Mouse (Mus musculus): ENCODE measurements around the gene Xylt1. TPM values are rescaled to one million over a fixed set of nuclear protein-coding genes. Genes with fewer than 3 reads are reported as not detected.

Gene Xylt1
- total RNA-seq, 1 experiment from 2014 or later, result 11.2 TPM

DNA sequence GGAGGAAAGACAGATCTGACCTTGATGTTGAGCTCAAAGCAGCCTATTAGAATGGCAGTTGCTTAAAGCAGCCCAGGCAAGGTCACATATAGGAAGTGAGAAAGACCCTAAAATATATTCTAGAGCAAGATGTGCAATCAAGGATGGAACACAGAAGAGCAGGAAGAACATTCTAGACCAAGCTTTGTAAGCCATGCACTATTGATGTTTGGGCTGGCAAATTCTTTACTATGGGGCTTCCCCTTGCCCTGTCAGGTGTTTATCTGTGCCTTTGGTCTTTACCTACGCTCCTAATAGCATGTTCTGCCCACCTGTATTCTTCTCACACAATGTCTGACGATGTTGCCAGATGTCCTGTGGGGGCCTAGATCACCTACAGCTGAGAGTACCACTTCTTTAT lies 213.4 kb downstream of the Xylt1 start:
- no peak for ATAC-seq (replicated peaks in 1 of 2; ENCODE audit: insufficient read depth in 1 of 2, low FRiP score in 2 of 2, low TSS enrichment in 1 of 2, low read depth in 1 of 2, poor library complexity in 2 of 2, severe bottlenecking in 2 of 2)

GRCm38 (mm10) chr7:117595029-117595695 lies 214.4 kb downstream of the Xylt1 start:
- ATAC-seq (replicated peaks in 1 of 2; ENCODE audit: insufficient read depth in 1 of 2, low FRiP score in 2 of 2, low TSS enrichment in 1 of 2, low read depth in 1 of 2, poor library complexity in 2 of 2, severe bottlenecking in 2 of 2), result no peak

- ATAC-seq (replicated peaks in 1 of 2; ENCODE audit: insufficient read depth in 1 of 2, low FRiP score in 2 of 2, low TSS enrichment in 1 of 2, low read depth in 1 of 2, poor library complexity in 2 of 2, severe bottlenecking in 2 of 2), result no peak
These were observed 219.7 kb downstream of the Xylt1 start for GRCm38 (mm10) chr7:117600443-117600842.

- ATAC-seq (replicated peaks in 1 of 2; ENCODE audit: insufficient read depth in 1 of 2, low FRiP score in 2 of 2, low TSS enrichment in 1 of 2, low read depth in 1 of 2, poor library complexity in 2 of 2, severe bottlenecking in 2 of 2), result no peak
These were observed 229.7 kb downstream of the Xylt1 start for GRCm38 (mm10) chr7:117610439-117610838.

GRCm38 (mm10) chr7:117612788-117613473 lies 232.2 kb downstream of the Xylt1 start:
- ATAC-seq (replicated peaks in 1 of 2; ENCODE audit: insufficient read depth in 1 of 2, low FRiP score in 2 of 2, low TSS enrichment in 1 of 2, low read depth in 1 of 2, poor library complexity in 2 of 2, severe bottlenecking in 2 of 2), result no peak

GRCm38 (mm10) chr7:117613796-117614195 lies 233.0 kb downstream of the Xylt1 start:
- peak; percentile 15 to 28; a peak in 1 of 4 replicates for ATAC-seq (replicated peaks in 1 of 2; ENCODE audit: insufficient read depth in 1 of 2, low FRiP score in 2 of 2, low TSS enrichment in 1 of 2, low read depth in 1 of 2, poor library complexity in 2 of 2, severe bottlenecking in 2 of 2)

DNA sequence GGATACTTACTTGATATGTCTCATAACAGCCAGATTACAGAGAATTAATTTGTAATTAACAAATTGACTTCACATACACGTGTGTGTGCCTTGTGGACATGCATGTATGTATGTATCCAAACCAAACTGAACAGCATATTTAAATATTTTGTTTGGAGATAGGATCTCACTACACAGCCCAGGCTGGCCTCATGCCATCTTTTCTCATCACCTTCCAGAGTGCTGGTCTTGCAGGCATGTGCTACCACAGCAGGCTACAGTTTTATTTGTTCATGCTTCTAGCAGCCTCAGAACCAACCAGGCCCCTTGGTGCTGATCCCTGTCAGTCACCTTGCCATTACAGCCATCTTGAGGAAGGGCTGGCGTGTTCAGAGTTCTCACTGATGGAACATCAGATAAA lies 233.6 kb downstream of the Xylt1 start:
- ATAC-seq (replicated peaks in 1 of 2; ENCODE audit: insufficient read depth in 1 of 2, low FRiP score in 2 of 2, low TSS enrichment in 1 of 2, low read depth in 1 of 2, poor library complexity in 2 of 2, severe bottlenecking in 2 of 2), result no peak

DNA sequence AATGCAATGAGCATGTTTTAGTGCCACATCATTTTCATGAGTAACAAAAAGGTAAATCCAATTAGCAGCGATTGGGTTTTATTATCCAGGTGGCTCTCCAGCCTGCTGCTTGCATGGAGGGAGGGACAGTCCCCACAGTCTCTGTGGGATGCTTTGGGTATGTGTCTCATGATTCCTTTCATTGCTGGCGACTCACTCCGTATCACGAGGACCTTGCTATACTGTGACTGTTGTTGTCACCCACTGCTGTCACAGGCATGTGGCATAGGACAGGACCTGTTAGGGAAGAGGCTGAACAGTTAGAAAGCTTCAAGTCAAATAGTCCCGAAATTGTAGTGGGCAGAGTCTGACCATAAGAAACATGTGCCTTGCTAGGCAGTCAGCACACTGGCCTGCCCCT lies 234.1 kb downstream of the Xylt1 start:
- ATAC-seq (replicated peaks in 1 of 2; ENCODE audit: insufficient read depth in 1 of 2, low FRiP score in 2 of 2, low TSS enrichment in 1 of 2, low read depth in 1 of 2, poor library complexity in 2 of 2, severe bottlenecking in 2 of 2), result no peak

- ATAC-seq (replicated peaks in 1 of 2; ENCODE audit: insufficient read depth in 1 of 2, low FRiP score in 2 of 2, low TSS enrichment in 1 of 2, low read depth in 1 of 2, poor library complexity in 2 of 2, severe bottlenecking in 2 of 2), result no peak
These were observed 235.5 kb downstream of the Xylt1 start for GRCm38 (mm10) chr7:117616277-117616676.

DNA sequence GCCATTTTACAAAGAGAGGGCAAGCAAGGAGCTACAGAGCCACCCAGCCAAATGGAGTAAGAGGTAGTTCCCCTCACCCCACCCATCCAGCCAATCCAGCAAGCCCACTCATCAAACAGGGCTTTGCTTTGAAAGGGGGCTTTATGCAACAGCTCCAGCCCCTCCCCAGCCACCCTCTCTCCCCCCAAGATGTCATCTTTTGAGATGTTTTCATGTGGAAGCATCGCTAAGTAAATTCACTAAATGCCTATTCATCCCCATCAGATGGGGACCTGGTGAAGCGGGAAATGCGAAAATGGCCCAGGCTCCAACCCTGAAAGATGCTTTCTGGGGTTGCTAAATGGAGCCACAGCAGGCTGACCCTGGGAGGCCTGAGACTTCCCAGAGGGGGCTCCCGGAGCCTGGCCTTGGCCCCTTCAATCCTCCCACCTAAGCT lies 238.0 kb downstream of the Xylt1 start:
- ATAC-seq (replicated peaks in 1 of 2; ENCODE audit: insufficient read depth in 1 of 2, low FRiP score in 2 of 2, low TSS enrichment in 1 of 2, low read depth in 1 of 2, poor library complexity in 2 of 2, severe bottlenecking in 2 of 2), result no peak

GRCm38 (mm10) chr7:117621566-117621965 lies 240.8 kb downstream of the Xylt1 start:
- ATAC-seq (replicated peaks in 1 of 2; ENCODE audit: insufficient read depth in 1 of 2, low FRiP score in 2 of 2, low TSS enrichment in 1 of 2, low read depth in 1 of 2, poor library complexity in 2 of 2, severe bottlenecking in 2 of 2), result no peak

- peak in 1 of 2 experiments; percentile 34; a peak in 1 of 4 replicates for ATAC-seq (replicated peaks in 1 of 2; ENCODE audit: insufficient read depth in 1 of 2, low FRiP score in 2 of 2, low TSS enrichment in 1 of 2, low read depth in 1 of 2, poor library complexity in 2 of 2, severe bottlenecking in 2 of 2)
These were observed 242.0 kb downstream of the Xylt1 start for GRCm38 (mm10) chr7:117622769-117623168.

GRCm38 (mm10) chr7:117628791-117629190 lies 248.0 kb downstream of the Xylt1 start:
- no peak for ATAC-seq (replicated peaks in 1 of 2; ENCODE audit: insufficient read depth in 1 of 2, low FRiP score in 2 of 2, low TSS enrichment in 1 of 2, low read depth in 1 of 2, poor library complexity in 2 of 2, severe bottlenecking in 2 of 2)

- peak; percentile 34 to 42; a peak in 1 of 4 replicates for ATAC-seq (replicated peaks in 1 of 2; ENCODE audit: insufficient read depth in 1 of 2, low FRiP score in 2 of 2, low TSS enrichment in 1 of 2, low read depth in 1 of 2, poor library complexity in 2 of 2, severe bottlenecking in 2 of 2)
These were observed 249.9 kb downstream of the Xylt1 start for GRCm38 (mm10) chr7:117630657-117631056.

DNA sequence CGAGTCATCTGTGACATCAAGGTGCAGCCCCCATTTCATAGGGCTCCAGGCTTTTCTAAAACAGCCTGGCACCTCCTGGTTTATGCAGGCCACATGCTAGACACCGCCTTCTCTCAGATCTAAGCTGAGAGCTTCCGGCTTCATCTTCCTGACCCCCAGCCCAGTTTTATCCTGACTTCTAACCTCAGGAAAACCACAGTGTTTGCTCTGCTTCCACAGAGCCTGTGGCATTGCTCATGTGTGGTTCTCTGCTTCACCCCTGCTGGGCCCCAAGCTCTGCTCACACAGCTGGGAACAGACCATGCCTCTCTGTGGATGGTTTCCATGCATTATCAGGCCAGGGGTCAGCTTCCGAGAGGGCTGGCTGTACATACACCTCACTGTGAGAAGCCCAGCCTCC lies 254.8 kb downstream of the Xylt1 start:
- ATAC-seq (replicated peaks in 1 of 2; ENCODE audit: insufficient read depth in 1 of 2, low FRiP score in 2 of 2, low TSS enrichment in 1 of 2, low read depth in 1 of 2, poor library complexity in 2 of 2, severe bottlenecking in 2 of 2), result peak; percentile 87 to 90

DNA sequence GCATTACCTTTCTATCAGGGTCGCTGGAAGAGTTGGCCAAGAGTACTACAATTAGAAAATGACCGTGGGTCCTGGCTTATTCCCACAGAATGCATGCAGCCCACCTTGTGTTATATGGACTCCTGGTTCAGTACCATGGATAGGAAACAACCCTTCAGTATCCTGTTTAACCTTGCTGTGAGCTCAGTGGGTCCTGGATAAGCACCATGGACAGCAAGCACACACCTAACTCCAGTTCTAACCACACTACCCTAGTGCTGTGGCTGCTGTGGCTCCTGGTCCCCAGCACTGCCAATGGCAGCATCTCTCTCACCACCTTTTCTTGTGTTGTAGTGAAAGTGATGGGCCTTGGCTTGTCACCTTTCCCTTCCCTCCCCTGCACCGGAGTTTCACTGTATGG lies 255.9 kb downstream of the Xylt1 start:
- peak in 1 of 2 experiments; percentile 42; a peak in 1 of 4 replicates for ATAC-seq (replicated peaks in 1 of 2; ENCODE audit: insufficient read depth in 1 of 2, low FRiP score in 2 of 2, low TSS enrichment in 1 of 2, low read depth in 1 of 2, poor library complexity in 2 of 2, severe bottlenecking in 2 of 2)

DNA sequence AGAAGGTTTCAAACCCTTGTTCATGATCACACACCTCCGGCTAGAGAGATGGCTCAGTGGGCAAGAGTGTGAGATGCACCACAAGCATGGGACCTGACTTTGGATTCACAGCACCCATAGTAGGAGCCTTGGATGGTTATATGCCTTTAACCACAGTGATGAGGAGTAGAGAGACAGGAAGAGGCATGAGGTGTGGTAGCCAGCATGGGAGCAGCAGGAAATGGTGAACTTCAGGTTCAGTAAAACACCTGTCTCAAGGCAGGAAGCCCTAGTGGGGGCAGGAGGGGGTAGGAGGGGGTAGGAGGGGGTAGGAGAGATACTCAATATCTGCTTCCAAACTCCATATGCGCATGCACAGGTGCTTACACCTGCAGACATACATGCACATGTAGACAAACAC lies 257.2 kb downstream of the Xylt1 start:
- no peak for ATAC-seq (replicated peaks in 1 of 2; ENCODE audit: insufficient read depth in 1 of 2, low FRiP score in 2 of 2, low TSS enrichment in 1 of 2, low read depth in 1 of 2, poor library complexity in 2 of 2, severe bottlenecking in 2 of 2)

DNA sequence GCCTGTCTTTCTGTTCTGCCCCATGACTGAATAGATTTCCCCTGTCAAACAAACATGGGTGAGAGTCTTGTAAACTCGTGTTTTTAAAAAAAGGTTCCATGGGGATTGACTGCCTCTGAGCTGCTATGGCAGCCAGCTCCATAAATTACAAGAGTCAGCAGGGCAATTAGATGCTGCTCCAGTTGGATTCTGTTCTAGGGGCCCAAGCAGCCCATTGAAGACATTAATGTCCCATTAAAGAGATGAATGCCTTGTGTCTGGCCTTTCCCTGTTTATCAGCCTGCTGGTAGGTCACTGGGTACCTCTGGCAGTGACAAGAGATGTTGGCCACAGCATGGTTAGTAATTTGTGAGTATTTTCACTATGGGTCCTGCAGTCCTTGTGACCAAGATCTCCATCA lies 271.9 kb downstream of the Xylt1 start:
- ATAC-seq (replicated peaks in 1 of 2; ENCODE audit: insufficient read depth in 1 of 2, low FRiP score in 2 of 2, low TSS enrichment in 1 of 2, low read depth in 1 of 2, poor library complexity in 2 of 2, severe bottlenecking in 2 of 2), result no peak

DNA sequence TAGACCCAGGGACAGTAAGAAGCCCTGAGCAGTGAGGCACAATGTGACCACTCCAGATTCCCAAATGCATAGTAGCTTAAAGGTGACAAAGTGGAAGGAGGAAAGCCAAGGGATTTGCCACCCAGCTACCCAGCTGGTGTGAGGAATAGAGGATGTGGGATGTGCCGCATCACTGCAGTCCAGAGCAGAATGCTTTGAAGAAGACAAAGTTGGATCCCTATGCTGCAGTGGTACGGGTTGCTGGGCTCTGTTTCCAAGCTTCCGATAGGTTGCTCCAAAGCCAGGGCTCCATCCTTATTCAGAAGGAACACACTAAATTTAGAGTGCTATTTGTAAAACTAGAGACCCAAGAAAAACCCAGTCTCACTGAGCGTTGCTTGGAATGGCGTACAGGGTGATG lies 275.0 kb downstream of the Xylt1 start:
- ATAC-seq (replicated peaks in 1 of 2; ENCODE audit: insufficient read depth in 1 of 2, low FRiP score in 2 of 2, low TSS enrichment in 1 of 2, low read depth in 1 of 2, poor library complexity in 2 of 2, severe bottlenecking in 2 of 2), result no peak
